Mouse (Mus musculus): ENCODE results near the gene Fam131a. TPM values are rescaled to one million over a fixed set of nuclear protein-coding genes. Genes with fewer than 3 reads are reported as not detected.

The Fam131a gene
- polyA plus RNA-seq, 1 experiment from 2014 or later: 5.0 TPM

GRCm38 (mm10) chr16:20717978-20718670 is 25.1 kb downstream of the Fam131a start:
- no peak for ATAC-seq
- Histone ChIP-seq H3K4me2 (replicated peaks; ENCODE audit: low read depth) (peak overlapping the region; percentile 92), H3K4me3 (ENCODE audit: low read depth, low read length) (peak overlapping the region; percentile 68), H3K27me3 (replicated peaks; ENCODE audit: control insufficient read depth, insufficient read depth, low read length) (no peaks in the 10 kb centered on the region), H3K9me3 (ENCODE audit: control insufficient read depth) (no peaks in the 10 kb centered on the region), H3K9ac (ENCODE audit: low read depth, low read length) (peak overlapping the region; percentile 62), H3K36me3 (ENCODE audit: control insufficient read depth, insufficient read depth) (peaks cover 12% of the 10 kb centered on the region), H3K27ac (ENCODE audit: low read depth, low read length) (peak overlapping the region; percentile 97), H3K4me1 (replicated peaks; ENCODE audit: control insufficient read depth, insufficient read depth, low read length) (0 out of 2 replicates have a peak, but pooled peaks cover 5% of the 10 kb centered on the region)
- 2% methylated on average over 18 of the region's 18 CpGs for WGBS
- TF ChIP-seq CTCF (IDR thresholded peaks at IDR 0.05; ENCODE audit: low read depth): no peak

GRCm38 (mm10) chr16:20721808-20722207 is 28.8 kb downstream of the Fam131a start:
- H3K4me2 ChIP-seq (replicated peaks; ENCODE audit: low read depth): no peak overlapping the region
- 0 out of 2 replicates have a peak, but pooled peaks cover 3% of the 10 kb centered on the region for H3K4me1 ChIP-seq (replicated peaks; ENCODE audit: control insufficient read depth, insufficient read depth, low read length)
- H3K4me3 ChIP-seq (ENCODE audit: low read depth, low read length): no peak overlapping the region
- WGBS: 82% methylated on average over 10 of the region's 10 CpGs
- no peak overlapping the region for H3K9ac ChIP-seq (ENCODE audit: low read depth, low read length)
- no peak for ATAC-seq
- no peaks in the 10 kb centered on the region for H3K9me3 ChIP-seq (ENCODE audit: control insufficient read depth)
- no peak overlapping the region for H3K27ac ChIP-seq (ENCODE audit: low read depth, low read length)
- H3K36me3 ChIP-seq (ENCODE audit: control insufficient read depth, insufficient read depth): peaks cover 8% of the 10 kb centered on the region
- no peak for TF ChIP-seq CTCF (IDR thresholded peaks at IDR 0.05; ENCODE audit: low read depth)
- H3K27me3 ChIP-seq (replicated peaks; ENCODE audit: control insufficient read depth, insufficient read depth, low read length): no peaks in the 10 kb centered on the region

GRCm38 (mm10) chr16:20722736-20723135 is 29.7 kb downstream of the Fam131a start:
- H3K27ac ChIP-seq (ENCODE audit: low read depth, low read length): no peak overlapping the region
- no peaks in the 10 kb centered on the region for H3K9me3 ChIP-seq (ENCODE audit: control insufficient read depth)

GRCm38 (mm10) chr16:20723247-20723646 is 30.2 kb downstream of the Fam131a start:
- 31% methylated on average over 4 of the region's 4 CpGs for WGBS
- no peak overlapping the region for H3K27ac ChIP-seq (ENCODE audit: low read depth, low read length)
- H3K4me2 ChIP-seq (replicated peaks; ENCODE audit: low read depth): no peak overlapping the region
- no peaks in the 10 kb centered on the region for H3K27me3 ChIP-seq (replicated peaks; ENCODE audit: control insufficient read depth, insufficient read depth, low read length)
- no peak overlapping the region for H3K9ac ChIP-seq (ENCODE audit: low read depth, low read length)
- no peak overlapping the region for H3K4me3 ChIP-seq (ENCODE audit: low read depth, low read length)
- no peaks in the 10 kb centered on the region for H3K9me3 ChIP-seq (ENCODE audit: control insufficient read depth)
- 0 out of 2 replicates have a peak, but pooled peaks cover 3% of the 10 kb centered on the region for H3K4me1 ChIP-seq (replicated peaks; ENCODE audit: control insufficient read depth, insufficient read depth, low read length)
- peaks cover 9% of the 10 kb centered on the region for H3K36me3 ChIP-seq (ENCODE audit: control insufficient read depth, insufficient read depth)
- no peak for ATAC-seq
- TF ChIP-seq CTCF (IDR thresholded peaks at IDR 0.05; ENCODE audit: low read depth): no peak

More at GRCm38 (mm10) chr16:20722736-20723135, 29.7 kb downstream of the Fam131a start:
- peaks cover 8% of the 10 kb centered on the region for H3K36me3 ChIP-seq (ENCODE audit: control insufficient read depth, insufficient read depth)
- no peak overlapping the region for H3K9ac ChIP-seq (ENCODE audit: low read depth, low read length)
- H3K4me3 ChIP-seq (ENCODE audit: low read depth, low read length): no peak overlapping the region
- H3K4me1 ChIP-seq (replicated peaks; ENCODE audit: control insufficient read depth, insufficient read depth, low read length): 0 out of 2 replicates have a peak, but pooled peaks cover 3% of the 10 kb centered on the region
- no peaks in the 10 kb centered on the region for H3K27me3 ChIP-seq (replicated peaks; ENCODE audit: control insufficient read depth, insufficient read depth, low read length)
- no peak for ATAC-seq
- WGBS: 57% methylated on average over 4 of the region's 4 CpGs
- no peak for TF ChIP-seq CTCF (IDR thresholded peaks at IDR 0.05; ENCODE audit: low read depth)
- H3K4me2 ChIP-seq (replicated peaks; ENCODE audit: low read depth): no peak overlapping the region

- peak; percentile 98 for TF ChIP-seq CTCF (IDR thresholded peaks at IDR 0.05; ENCODE audit: low read depth)
- 31% methylated on average over 5 of the region's 5 CpGs for WGBS
- H3K27ac ChIP-seq (ENCODE audit: low read depth, low read length): no peak overlapping the region
- no peak overlapping the region for H3K9ac ChIP-seq (ENCODE audit: low read depth, low read length)
- H3K4me1 ChIP-seq (replicated peaks; ENCODE audit: control insufficient read depth, insufficient read depth, low read length): no peaks in the 10 kb centered on the region
- peaks cover 14% of the 10 kb centered on the region for H3K36me3 ChIP-seq (ENCODE audit: control insufficient read depth, insufficient read depth)
- H3K27me3 ChIP-seq (replicated peaks; ENCODE audit: control insufficient read depth, insufficient read depth, low read length): no peaks in the 10 kb centered on the region
- H3K4me3 ChIP-seq (ENCODE audit: low read depth, low read length): no peak overlapping the region
- H3K4me2 ChIP-seq (replicated peaks; ENCODE audit: low read depth): 0 out of 2 replicates have a peak overlapping the region, but pooled peaks have one; percentile 7
- peak; percentile 77 for ATAC-seq
- H3K9me3 ChIP-seq (ENCODE audit: control insufficient read depth): no peaks in the 10 kb centered on the region
These were observed 31.3 kb downstream of the Fam131a start for GRCm38 (mm10) chr16:20724338-20724748.

GRCm38 (mm10) chr16:20725321-20725720 is 32.3 kb downstream of the Fam131a start:
- 86% methylated on average over 7 of the region's 7 CpGs for WGBS
- no peak for ATAC-seq

More at GRCm38 (mm10) chr16:20725321-20725720, 32.3 kb downstream of the Fam131a start:
- H3K36me3 ChIP-seq (ENCODE audit: control insufficient read depth, insufficient read depth): peaks cover 14% of the 10 kb centered on the region
- H3K4me2 ChIP-seq (replicated peaks; ENCODE audit: low read depth): no peak overlapping the region
- no peaks in the 10 kb centered on the region for H3K4me1 ChIP-seq (replicated peaks; ENCODE audit: control insufficient read depth, insufficient read depth, low read length)
- H3K9ac ChIP-seq (ENCODE audit: low read depth, low read length): no peak overlapping the region
- TF ChIP-seq CTCF (IDR thresholded peaks at IDR 0.05; ENCODE audit: low read depth): no peak
- H3K27me3 ChIP-seq (replicated peaks; ENCODE audit: control insufficient read depth, insufficient read depth, low read length): no peaks in the 10 kb centered on the region
- H3K27ac ChIP-seq (ENCODE audit: low read depth, low read length): no peak overlapping the region
- no peaks in the 10 kb centered on the region for H3K9me3 ChIP-seq (ENCODE audit: control insufficient read depth)
- no peak overlapping the region for H3K4me3 ChIP-seq (ENCODE audit: low read depth, low read length)
